Mouse (Mus musculus) CH12.LX (cell line): ENCODE data around the gene Smco2. TPM values are rescaled to one million over a fixed set of nuclear protein-coding genes. Genes with fewer than 3 reads are reported as not detected.
A peak's percentile ranks its signal among the peaks of the same experiment; 100 is the strongest.

Source experiments
- DNase-seq: peaks from one replicate; pipeline ENCODE4 v3.0.0-alpha.2; 2013; ENCODE audit errors: extremely low read depth
- H3K27ac ChIP-seq: 2 replicates; pipeline ENCODE4 v1.5.1; 2012; ENCODE audit warnings: low read depth, mild to moderate bottlenecking, control low read depth, moderate library complexity; ENCODE audit not compliant: insufficient read depth
- H3K27me3 ChIP-seq: replicated peaks from 2 replicates; pipeline ENCODE3; 2012; ENCODE audit warnings: inconsistent platforms
- H3K36me3 ChIP-seq, 2 experiments: replicated peaks in 1 of 2; 2 replicates each; pipeline versions ENCODE3 to v1.6.1; 2012; ENCODE audit warnings: inconsistent platforms in 1 of 2, low read length in 1 of 2, mild to moderate bottlenecking in 1 of 2, mixed read lengths in 1 of 2, moderate library complexity in 1 of 2; ENCODE audit not compliant: control insufficient read depth in 1 of 2, insufficient read depth in 1 of 2
- H3K4me1 ChIP-seq, 2 experiments: 2 replicates each; pipeline ENCODE4 v1.6.1; 2012; ENCODE audit warnings: inconsistent platforms in 1 of 2, moderate library complexity in 1 of 2; ENCODE audit not compliant: insufficient read depth in 2 of 2, control insufficient read depth in 1 of 2
- H3K4me2 ChIP-seq: 2 replicates; pipeline ENCODE4 v1.6.1; 2012; ENCODE audit warnings: low read depth, mild to moderate bottlenecking, control low read depth; ENCODE audit not compliant: poor library complexity, insufficient read depth, severe bottlenecking
- H3K4me3 ChIP-seq, 3 experiments: fragments of 150-350 bp in 1 of 3; sonication (generic) in 1 of 3; replicated peaks in 1 of 3; 2 replicates each; pipeline versions ENCODE3 to v1.5.1; 2011 to 2012; ENCODE audit warnings: low read depth in 2 of 3, low read length in 2 of 3, mild to moderate bottlenecking in 2 of 3, moderate library complexity in 2 of 3, control low read depth in 1 of 3, improper control_type of control experiment in 1 of 3, inconsistent platforms in 1 of 3, mixed read lengths in 1 of 3; ENCODE audit not compliant: poor library complexity in 1 of 3
- H3K79me2 ChIP-seq: replicated peaks from 2 replicates; pipeline ENCODE4 v1.6.1; 2012; ENCODE audit warnings: mild to moderate bottlenecking, moderate library complexity; ENCODE audit not compliant: control insufficient read depth, poor library complexity, insufficient read depth, severe bottlenecking; ENCODE audit errors: extremely low read depth
- H3K9ac ChIP-seq: 2 replicates; pipeline ENCODE4 v1.6.1; 2012; ENCODE audit warnings: low read depth, mild to moderate bottlenecking, control low read depth, moderate library complexity; ENCODE audit not compliant: insufficient read depth
- H3K9me3 ChIP-seq: replicated peaks from 2 replicates; pipeline ENCODE3; 2012; ENCODE audit warnings: low read length, inconsistent platforms, mixed read lengths
- BHLHE40 ChIP-seq: IDR thresholded peaks from 2 replicates; pipeline ENCODE4 v1.6.1; 2011; ENCODE audit warnings: mild to moderate bottlenecking, low read depth, low read length, improper control_type of control experiment
- CHD2 ChIP-seq: IDR thresholded peaks from 2 replicates; pipeline ENCODE4 v1.6.1; 2011; ENCODE audit warnings: low read length, improper control_type of control experiment
- EP300 ChIP-seq: IDR thresholded peaks from 2 replicates; pipeline ENCODE4 v1.6.1; 2011; ENCODE audit warnings: low read length, improper control_type of control experiment
- ETS1 ChIP-seq: conservative IDR thresholded peaks from 2 replicates; pipeline ENCODE4 v1.6.1; 2012; ENCODE audit warnings: low read depth, mild to moderate bottlenecking, inconsistent platforms, low read length, improper control_type of control experiment, moderate library complexity
- HCFC1 ChIP-seq: IDR thresholded peaks from 2 replicates; pipeline ENCODE4 v1.6.1; 2012; ENCODE audit warnings: low read depth, mild to moderate bottlenecking, inconsistent platforms, low read length, improper control_type of control experiment
- MAFK ChIP-seq: IDR thresholded peaks from 2 replicates; pipeline ENCODE4 v1.6.1; 2011; ENCODE audit warnings: low read length, improper control_type of control experiment; ENCODE audit not compliant: insufficient replicate concordance
- MAZ ChIP-seq: IDR thresholded peaks from 2 replicates; pipeline ENCODE4 v1.6.1; 2012; ENCODE audit warnings: low read depth, mild to moderate bottlenecking, inconsistent platforms, low read length, improper control_type of control experiment, moderate library complexity
- MXI1 ChIP-seq: IDR thresholded peaks from 2 replicates; pipeline ENCODE4 v1.6.1; 2011; ENCODE audit warnings: mild to moderate bottlenecking, low read depth, low read length, improper control_type of control experiment
- MYC ChIP-seq: IDR thresholded peaks from 2 replicates; pipeline ENCODE4 v1.6.1; 2011; ENCODE audit warnings: low read depth, mild to moderate bottlenecking, improper control_type of control experiment, low read length
- NELFE ChIP-seq: IDR thresholded peaks from 2 replicates; pipeline ENCODE4 v1.6.1; 2011; ENCODE audit warnings: low read depth, low read length, improper control_type of control experiment
- PAX5 ChIP-seq: IDR thresholded peaks from 2 replicates; pipeline ENCODE4 v1.6.1; 2012; ENCODE audit warnings: low read length, inconsistent platforms, mixed read lengths
- TCF12 ChIP-seq: IDR thresholded peaks from 2 replicates; pipeline ENCODE4 v1.6.1; 2014; ENCODE audit warnings: low read depth, mild to moderate bottlenecking, inconsistent platforms, low read length, improper control_type of control experiment
- ZC3H11A ChIP-seq: IDR thresholded peaks from 2 replicates; pipeline ENCODE4 v1.6.1; 2012; ENCODE audit warnings: low read depth, mild to moderate bottlenecking, inconsistent platforms, low read length, improper control_type of control experiment
- ZMIZ1 ChIP-seq: IDR thresholded peaks from 2 replicates; pipeline ENCODE4 v1.6.1; 2012; ENCODE audit warnings: low read depth, mild to moderate bottlenecking, inconsistent platforms, low read length, improper control_type of control experiment
- ZNF384 ChIP-seq: IDR thresholded peaks from 2 replicates; pipeline ENCODE4 v1.6.1; 2012; ENCODE audit warnings: low read depth, low read length, improper control_type of control experiment, inconsistent platforms
- dilution Hi-C: fragments of 300-500 bp; cut with MboI; formaldehyde crosslinking; loops from 2 replicates; pipeline ENCODE4 v1.14.3; 2020; ENCODE audit warnings: low sequenced_read_pairs; ENCODE audit not compliant: extremely low pct_unique_long_range_greater_than_20kb, extremely low pct_ligation_motif_present
- in situ Hi-C: fragments of 300-500 bp; cut with MboI; formaldehyde crosslinking; loops from 3 replicates; pipeline ENCODE4 v1.14.3; 2019; ENCODE audit warnings: low sequenced_read_pairs, low pct_ligation_motif_present, low pct_unique_long_range_greater_than_20kb, mixed read lengths
- polyA plus RNA-seq: library from polyadenylated mRNA; unstranded; fragments of >175 nt; gene quantifications from 2 replicates; pipeline ENCODE4 v1.2.1, GENCODE M21; 2012; ENCODE audit warnings: low read depth; ENCODE audit not compliant: insufficient read length
- total RNA-seq, 2 experiments: library from RNA; depleted of rRNA; stranded (reverse); fragments of 300-350 nt in 1 of 2; fragments of >200 nt in 1 of 2; gene quantifications; 2 replicates each; pipeline ENCODE4 v1.2.3; 2012 to 2014

Gene Smco2
- total and polyA plus RNA-seq, 3 experiments: not detected

DNA sequence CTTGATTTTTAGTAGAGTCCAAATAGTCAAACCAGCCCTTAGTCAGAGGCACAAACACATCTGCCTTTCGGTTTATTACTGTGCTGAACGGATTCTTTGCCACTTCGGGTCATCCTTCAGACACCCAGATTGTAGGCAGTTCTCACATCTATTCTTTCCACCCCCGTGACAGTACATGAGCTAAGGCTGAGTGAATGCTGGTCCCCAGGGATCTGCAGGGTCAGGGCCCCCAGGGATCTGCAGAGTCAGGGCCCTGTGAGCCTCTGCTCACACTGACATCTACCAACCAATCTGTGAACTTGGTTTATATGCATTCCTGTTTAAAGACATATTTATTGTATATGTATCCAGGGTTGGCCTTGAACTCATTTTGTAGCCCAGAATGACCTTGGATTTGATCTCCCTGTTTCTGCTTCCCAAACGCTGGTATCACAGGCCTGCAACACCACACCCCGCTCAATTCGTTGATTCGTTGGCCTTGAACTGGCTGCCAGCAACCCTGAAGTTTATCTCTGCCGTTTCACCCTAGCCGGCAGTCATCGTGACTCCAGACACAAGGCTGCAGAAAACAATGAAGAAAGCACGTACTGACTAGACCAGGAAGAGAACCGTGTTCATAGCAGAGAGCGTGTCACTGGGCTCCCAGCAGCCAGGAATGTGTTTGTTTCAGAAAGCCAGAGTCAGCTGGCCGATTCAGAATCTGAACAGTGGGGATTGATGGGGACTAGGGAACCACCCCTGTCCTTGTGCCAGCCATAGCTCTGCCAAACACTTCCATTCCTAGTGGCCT, 3.7 kb upstream of the Smco2 start:
- in situ Hi-C loops: no loop called here
- H3K79me2 ChIP-seq: no peaks in the 10 kb centered on the region
- no peak overlapping the region for H3K9ac ChIP-seq
- peaks cover 2 to 17% of the 10 kb centered on the region in 2 experiments; a peak in 2 of 4 replicates for H3K4me1 ChIP-seq
- TF ChIP-seq ZC3H11A (no peak), ETS1 (no peak), MXI1 (no peak), NELFE (no peak), HCFC1 (no peak), MAZ (no peak), MYC (no peak), PAX5 (no peak), EP300 (no peak), ZMIZ1 (no peak), MAFK (no peak), TCF12 (no peak), CHD2 (no peak), ZNF384 (no peak)
- TF ChIP-seq, all 38 proteins: peak for 0
- Histone ChIP-seq H3K9me3 (no peaks in the 10 kb centered on the region), H3K27ac (no peak overlapping the region), H3K4me2 (peak overlapping the region; percentile 26; the same call in 1 of the 2 replicates), H3K27me3 (no peaks in the 10 kb centered on the region), H3K36me3 (no peaks in the 10 kb centered on the region), H3K4me3 (no peak overlapping the region)
- peak; percentile 61 for DNase-seq
- dilution Hi-C loops: no loop called here

DNA sequence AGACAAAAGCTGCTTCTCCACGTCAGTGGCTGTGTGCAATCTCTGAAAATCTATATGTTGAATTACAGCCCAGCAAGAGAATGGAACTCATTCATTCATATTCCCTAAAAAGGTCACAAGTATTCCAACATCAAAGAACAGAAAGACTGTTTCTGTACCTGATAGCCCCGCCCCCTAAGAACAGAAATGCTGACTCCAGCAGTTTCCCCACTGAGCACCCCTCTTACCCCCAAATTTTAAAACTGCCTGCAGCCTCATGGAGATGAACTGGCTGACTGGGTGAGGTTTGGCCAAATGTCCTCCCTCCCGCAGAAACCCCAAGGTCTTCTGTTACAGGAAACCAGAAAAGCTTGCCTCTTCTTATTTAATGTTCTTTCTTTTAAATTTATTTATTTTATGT, 2.5 kb upstream of the Smco2 start:
- Histone ChIP-seq H3K27me3 (no peaks in the 10 kb centered on the region), H3K27ac (no peak overlapping the region), H3K36me3 (no peaks in the 10 kb centered on the region), H3K4me2 (no peak overlapping the region), H3K9ac (no peak overlapping the region), H3K4me3 (no peak overlapping the region), H3K79me2 (no peaks in the 10 kb centered on the region), H3K9me3 (no peaks in the 10 kb centered on the region), H3K4me1 (peaks cover 2 to 17% of the 10 kb centered on the region in 2 experiments; a peak in 2 of 4 replicates)
- in situ Hi-C loops: no loop called here
- DNase-seq: no peak
- dilution Hi-C loops: no loop called here
- no peak for TF ChIP-seq BHLHE40
- TF ChIP-seq MAFK: peak; percentile 55; the same call in 1 of the 2 replicates
